Mouse (Mus musculus): ENCODE data around the gene Naa10. TPM values are rescaled to one million over a fixed set of nuclear protein-coding genes. Genes with fewer than 3 reads are reported as not detected.

Gene Naa10
- 62.5 and 95.3 TPM in 2 replicates for total RNA-seq (2014; rRNA removed; ENCODE audit: low replicate concordance)
- 95.2 and 98.5 TPM in 2 replicates for polyA plus RNA-seq (2015; fragmentation: Nextera tagmentation; extraction: Ambion mirVana)

DNA sequence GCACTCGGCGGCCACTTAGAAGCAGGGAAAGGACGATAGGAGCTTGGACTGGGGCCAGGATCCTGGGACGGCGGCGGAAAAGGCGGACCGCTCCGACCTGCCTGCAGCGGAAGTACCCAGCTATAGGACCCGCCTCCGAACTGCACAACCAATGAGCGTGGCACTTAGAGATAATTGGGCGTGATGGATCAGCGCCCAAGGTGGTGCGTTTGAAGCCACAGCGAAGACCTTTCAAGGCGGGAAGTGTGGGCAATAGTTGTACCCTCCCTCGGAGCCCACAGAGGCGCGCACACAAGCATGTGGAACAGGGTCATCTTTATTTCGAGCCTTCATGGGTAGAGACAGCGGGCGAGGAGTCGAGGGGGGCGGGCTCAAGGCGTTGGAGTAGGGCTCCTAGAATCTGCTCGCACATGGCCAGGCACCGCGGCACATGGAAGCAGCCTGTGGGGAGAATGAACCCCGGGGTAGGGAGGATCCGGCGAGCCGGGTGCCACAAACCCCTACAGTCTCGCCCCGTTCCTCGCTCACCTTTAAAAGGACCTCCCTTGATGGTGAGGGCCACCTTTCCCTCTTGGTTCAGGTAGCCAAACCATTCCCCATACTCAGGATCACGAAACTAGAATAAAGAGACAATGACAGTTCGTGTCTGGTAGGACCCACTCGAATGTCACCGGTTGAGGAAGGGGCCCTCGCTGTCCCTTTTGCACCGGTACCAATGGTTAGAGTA, at the start of gene Naa10, which contains the start of gene Arhgap4:
Naa10 (minus strand) TSS at position 122 of the 727 bp plus-strand sequence.
Arhgap4 (minus strand) TSS at position 48 of the 727 bp plus-strand sequence.
- peak within 1 kb of the TSS; percentile 59 for H3K9ac ChIP-seq (replicated peaks; ENCODE audit: low read depth, low read length)
- peak within 1 kb of the TSS; percentile 58 for H3K4me3 ChIP-seq (ENCODE audit: low read depth, low read length)
- DNase-seq (ENCODE audit: low spot score): peak; percentile 83
- WGBS: 16% methylated on average over 42 of the region's 43 CpGs
- no peak for TF ChIP-seq EP300 (IDR thresholded peaks at IDR 0.05; ENCODE audit: low read depth)
- TF ChIP-seq CTCF (IDR thresholded peaks at IDR 0.05; ENCODE audit: low read depth): no peak
- no peaks in the 10 kb centered on the region for H3K9me3 ChIP-seq (replicated peaks; ENCODE audit: control insufficient read depth, low read length)
- peak within 1 kb of the TSS; percentile 79 for H3K27ac ChIP-seq (ENCODE audit: low read depth)
- ATAC-seq (ENCODE audit: insufficient read depth, low read depth): peak; percentile 96
- H3K4me1 ChIP-seq (ENCODE audit: control insufficient read depth, insufficient read depth): no peaks in the 10 kb centered on the region; the same call in 1 of the 2 replicates
- H3K4me2 ChIP-seq (ENCODE audit: low read depth, low read length): peak within 1 kb of the TSS; percentile 63
- H3K36me3 ChIP-seq (replicated peaks; ENCODE audit: control insufficient read depth, insufficient read depth, low read length): peaks cover 6% of the 10 kb centered on the region
- H3K27me3 ChIP-seq (ENCODE audit: control insufficient read depth, insufficient read depth, low read length): no peaks in the 10 kb centered on the region

DNA sequence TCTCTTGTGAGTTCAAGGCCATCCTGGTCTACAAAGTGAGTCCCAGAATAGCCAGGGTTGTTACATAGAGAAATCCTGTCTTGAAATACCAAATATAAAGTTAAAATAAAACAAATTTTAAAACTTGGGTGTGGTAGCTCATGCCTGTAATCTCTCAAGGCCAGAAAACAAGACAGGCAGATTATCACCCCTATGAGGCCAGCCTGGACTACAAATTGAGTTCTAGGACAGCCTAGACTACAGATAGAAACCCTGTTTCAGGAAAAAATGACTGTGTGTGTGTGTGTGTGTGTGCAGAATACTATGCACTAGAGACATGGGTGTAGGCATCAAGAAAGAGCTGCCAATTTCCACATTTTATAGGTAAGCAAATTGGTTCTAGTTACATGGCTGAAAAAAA, 49.0 kb upstream of the Naa10 start:
- no peak for DNase-seq (ENCODE audit: low spot score)
- Histone ChIP-seq H3K9me3 (replicated peaks; ENCODE audit: control insufficient read depth, low read length) (no peaks in the 10 kb centered on the region), H3K27ac (ENCODE audit: low read depth) (no peak overlapping the region), H3K4me3 (ENCODE audit: low read depth, low read length) (no peak overlapping the region), H3K4me1 (ENCODE audit: control insufficient read depth, insufficient read depth) (no peaks in the 10 kb centered on the region), H3K27me3 (ENCODE audit: control insufficient read depth, insufficient read depth, low read length) (no peaks in the 10 kb centered on the region), H3K36me3 (replicated peaks; ENCODE audit: control insufficient read depth, insufficient read depth, low read length) (no peaks in the 10 kb centered on the region), H3K4me2 (ENCODE audit: low read depth, low read length) (no peak overlapping the region), H3K9ac (replicated peaks; ENCODE audit: low read depth, low read length) (no peak overlapping the region)
- no peak for ATAC-seq (ENCODE audit: insufficient read depth, low read depth)
- TF ChIP-seq EP300 (IDR thresholded peaks at IDR 0.05; ENCODE audit: low read depth): no peak
- no peak for TF ChIP-seq CTCF (IDR thresholded peaks at IDR 0.05; ENCODE audit: low read depth)

DNA sequence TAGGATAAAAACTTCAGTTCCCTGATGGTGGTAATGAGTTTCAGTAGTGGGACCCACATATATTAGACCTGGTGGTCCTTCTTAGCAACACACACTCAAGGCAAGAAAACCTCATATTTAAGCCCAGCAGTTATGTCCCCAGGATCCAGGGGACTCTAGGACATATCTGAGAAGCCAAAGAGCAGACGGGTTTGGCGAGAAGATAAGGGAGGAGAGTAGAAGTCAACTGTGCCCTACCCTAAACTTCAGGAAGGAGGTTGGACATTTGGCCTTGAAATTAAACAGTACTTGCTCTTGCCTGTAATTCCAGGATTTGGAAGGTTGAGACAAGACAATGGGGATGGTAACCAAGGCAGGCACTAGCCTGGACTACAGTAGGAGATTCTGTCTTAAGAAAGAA, 48.0 kb upstream of the Naa10 start:
- TF ChIP-seq CTCF (IDR thresholded peaks at IDR 0.05; ENCODE audit: low read depth) (no peak), EP300 (IDR thresholded peaks at IDR 0.05; ENCODE audit: low read depth) (no peak)
- Histone ChIP-seq H3K4me1 (ENCODE audit: control insufficient read depth, insufficient read depth) (0 out of 2 replicates have a peak, but pooled peaks cover 1% of the 10 kb centered on the region), H3K4me2 (ENCODE audit: low read depth, low read length) (no peak overlapping the region), H3K9me3 (replicated peaks; ENCODE audit: control insufficient read depth, low read length) (no peaks in the 10 kb centered on the region), H3K36me3 (replicated peaks; ENCODE audit: control insufficient read depth, insufficient read depth, low read length) (no peaks in the 10 kb centered on the region), H3K9ac (replicated peaks; ENCODE audit: low read depth, low read length) (no peak overlapping the region), H3K27me3 (ENCODE audit: control insufficient read depth, insufficient read depth, low read length) (no peaks in the 10 kb centered on the region), H3K4me3 (ENCODE audit: low read depth, low read length) (no peak overlapping the region), H3K27ac (ENCODE audit: low read depth) (no peak overlapping the region)
- WGBS: 60% methylated on average over 2 of the region's 2 CpGs
- no peak for ATAC-seq (ENCODE audit: insufficient read depth, low read depth)
- DNase-seq (ENCODE audit: low spot score): no peak

GRCm38 (mm10) chrX:73969167-73969566, 47.4 kb upstream of the Naa10 start:
- Histone ChIP-seq H3K36me3 (replicated peaks; ENCODE audit: control insufficient read depth, insufficient read depth, low read length) (no peaks in the 10 kb centered on the region), H3K4me3 (ENCODE audit: low read depth, low read length) (no peak overlapping the region), H3K4me1 (ENCODE audit: control insufficient read depth, insufficient read depth) (peaks cover 6% of the 10 kb centered on the region; the same call in 1 of the 2 replicates), H3K9ac (replicated peaks; ENCODE audit: low read depth, low read length) (no peak overlapping the region), H3K4me2 (ENCODE audit: low read depth, low read length) (no peak overlapping the region), H3K9me3 (replicated peaks; ENCODE audit: control insufficient read depth, low read length) (no peaks in the 10 kb centered on the region), H3K27me3 (ENCODE audit: control insufficient read depth, insufficient read depth, low read length) (no peaks in the 10 kb centered on the region), H3K27ac (ENCODE audit: low read depth) (no peak overlapping the region)
- TF ChIP-seq CTCF (IDR thresholded peaks at IDR 0.05; ENCODE audit: low read depth): no peak
- TF ChIP-seq EP300 (IDR thresholded peaks at IDR 0.05; ENCODE audit: low read depth): no peak
- no peak for DNase-seq (ENCODE audit: low spot score)
- ATAC-seq (ENCODE audit: insufficient read depth, low read depth): no peak
- WGBS: 75% methylated on average over 1 of the region's 1 CpGs

GRCm38 (mm10) chrX:73967177-73968075, 45.7 kb upstream of the Naa10 start:
- no peak for TF ChIP-seq EP300 (IDR thresholded peaks at IDR 0.05; ENCODE audit: low read depth)
- TF ChIP-seq CTCF (IDR thresholded peaks at IDR 0.05; ENCODE audit: low read depth): no peak
- peak; percentile 82 for ATAC-seq (ENCODE audit: insufficient read depth, low read depth)
- peak overlapping the region; percentile 69 for H3K4me3 ChIP-seq (ENCODE audit: low read depth, low read length)
- H3K9me3 ChIP-seq (replicated peaks; ENCODE audit: control insufficient read depth, low read length): no peaks in the 10 kb centered on the region
- WGBS: 14% methylated on average over 55 of the region's 60 CpGs
- peak; percentile 83 for DNase-seq (ENCODE audit: low spot score)
- H3K4me1 ChIP-seq (ENCODE audit: control insufficient read depth, insufficient read depth): peaks cover 13% of the 10 kb centered on the region
- H3K27me3 ChIP-seq (ENCODE audit: control insufficient read depth, insufficient read depth, low read length): no peaks in the 10 kb centered on the region
- peak overlapping the region; percentile 79 for H3K9ac ChIP-seq (replicated peaks; ENCODE audit: low read depth, low read length)
- peak overlapping the region; percentile 96 for H3K27ac ChIP-seq (ENCODE audit: low read depth)
- peak overlapping the region; percentile 66 for H3K4me2 ChIP-seq (ENCODE audit: low read depth, low read length)
- H3K36me3 ChIP-seq (replicated peaks; ENCODE audit: control insufficient read depth, insufficient read depth, low read length): no peaks in the 10 kb centered on the region
